Comparison of ENCODE assay signal across 21 mouse cellular contexts in genomic region chr6:82054854-82055253, GRCm38 (mm10). TPM values are rescaled to one million over a fixed set of nuclear protein-coding genes. Genes with fewer than 3 reads are reported as not detected.
DNase-seq lines count a peak whose midpoint lies in the region; ATAC-seq and TF ChIP-seq lines count a peak whose summit lies in the region.
"Had no signal": no experiment of that assay in that cellular context is flagged by ENCODE, and none has a peak within 500 bp of the region (broad histone marks: within the 10 kb centered on the region; RNA-seq: fewer than 3 reads in every experiment).

No protein-coding gene starts in this region.

- no peaks in the 10 kb centered on the region for H3K27me3 ChIP-seq in kidney, embryonic 15.5 days
- H3K27me3 ChIP-seq in kidney, embryonic 16.5 days (ENCODE audit: insufficient read depth, low read length), result no peaks in the 10 kb centered on the region
- no peaks in the 10 kb centered on the region for H3K27me3 ChIP-seq in lung, embryonic 14.5 days (ENCODE audit: insufficient read depth, low read length)
- no peaks in the 10 kb centered on the region for H3K27me3 ChIP-seq in stomach, postnatal 0 days (ENCODE audit: control insufficient read depth, insufficient read depth, low read length)
- H3K27me3 ChIP-seq in neural tube, embryonic 15.5 days (replicated peaks), result no peaks in the 10 kb centered on the region
- H3K27me3 ChIP-seq: forebrain, embryonic 15.5 days; neural tube, embryonic 13.5 days had no signal

- peaks cover 18% of the 10 kb centered on the region; the same call in 1 of the 2 replicates for H3K4me1 ChIP-seq in kidney, embryonic 15.5 days
- H3K4me1 ChIP-seq in kidney, embryonic 16.5 days (ENCODE audit: insufficient read depth, low read length), result peaks cover 18% of the 10 kb centered on the region; the same call in 1 of the 2 replicates
- H3K4me1 ChIP-seq in lung, embryonic 14.5 days (ENCODE audit: insufficient read depth), result no peaks in the 10 kb centered on the region
- H3K4me1 ChIP-seq in stomach, postnatal 0 days (replicated peaks; ENCODE audit: control insufficient read depth, insufficient read depth), result no peaks in the 10 kb centered on the region
- H3K4me1 ChIP-seq in neural tube, embryonic 15.5 days, result 0 out of 2 replicates have a peak, but pooled peaks cover 2% of the 10 kb centered on the region
- H3K4me1 ChIP-seq: forebrain, embryonic 15.5 days; heart, embryonic 12.5 days; neural tube, embryonic 13.5 days had no signal

- peak overlapping the region; percentile 9; the same call in 1 of the 2 replicates for H3K27ac ChIP-seq in kidney, embryonic 15.5 days
- H3K27ac ChIP-seq in kidney, embryonic 16.5 days (ENCODE audit: low read length), result no peak overlapping the region
- H3K27ac ChIP-seq in lung, embryonic 14.5 days (ENCODE audit: low read depth), result no peak overlapping the region
- H3K27ac ChIP-seq in stomach, postnatal 0 days (replicated peaks), result no peak overlapping the region
- H3K27ac ChIP-seq in neural tube, embryonic 15.5 days (replicated peaks), result no peak overlapping the region
- H3K27ac ChIP-seq: embryonic facial prominence, embryonic 10.5 days; forebrain, embryonic 15.5 days; neural tube, embryonic 13.5 days had no signal

- WGBS in kidney, embryonic 15.5 days, result 73% methylated on average over 7 of the region's 7 CpGs
- WGBS in kidney, embryonic 16.5 days, result 75% methylated on average over 7 of the region's 7 CpGs
- WGBS in lung, embryonic 14.5 days, result 70% methylated on average over 7 of the region's 7 CpGs
- 75% methylated on average over 7 of the region's 7 CpGs for WGBS in stomach, postnatal 0 days
- WGBS in neural tube, embryonic 15.5 days, result 82% methylated on average over 7 of the region's 7 CpGs

- no peaks in the 10 kb centered on the region for H3K9me3 ChIP-seq in kidney, embryonic 15.5 days (replicated peaks)
- H3K9me3 ChIP-seq in kidney, embryonic 16.5 days (ENCODE audit: low read length), result no peaks in the 10 kb centered on the region
- no peaks in the 10 kb centered on the region for H3K9me3 ChIP-seq in lung, embryonic 14.5 days (ENCODE audit: low read depth, low read length)
- H3K9me3 ChIP-seq in stomach, postnatal 0 days (ENCODE audit: control insufficient read depth, low read length), result no peaks in the 10 kb centered on the region
- H3K9me3 ChIP-seq in neural tube, embryonic 15.5 days (replicated peaks), result no peaks in the 10 kb centered on the region
- H3K9me3 ChIP-seq: embryonic facial prominence, embryonic 10.5 days; forebrain, embryonic 15.5 days; heart, embryonic 12.5 days; neural tube, embryonic 13.5 days had no signal

- no peak overlapping the region for H3K9ac ChIP-seq in kidney, embryonic 15.5 days
- no peak overlapping the region for H3K9ac ChIP-seq in kidney, embryonic 16.5 days (replicated peaks; ENCODE audit: low read length)
- no peak overlapping the region for H3K9ac ChIP-seq in lung, embryonic 14.5 days
- H3K9ac ChIP-seq in stomach, postnatal 0 days (ENCODE audit: low read length), result no peak overlapping the region
- no peak overlapping the region for H3K9ac ChIP-seq in neural tube, embryonic 15.5 days (replicated peaks)
- H3K9ac ChIP-seq: forebrain, embryonic 15.5 days; heart, embryonic 12.5 days; neural tube, embryonic 13.5 days had no signal

- ATAC-seq in kidney, embryonic 15.5 days (replicated peaks; ENCODE audit: low FRiP score), result no peak
- no peak for ATAC-seq in kidney, embryonic 16.5 days (ENCODE audit: low FRiP score, low TSS enrichment)
- ATAC-seq in lung, embryonic 14.5 days (ENCODE audit: insufficient read depth), result no peak
- ATAC-seq in stomach, postnatal 0 days (ENCODE audit: low FRiP score, low TSS enrichment), result no peak
- ATAC-seq in neural tube, embryonic 15.5 days (ENCODE audit: low FRiP score), result no peak
- ATAC-seq: forebrain, embryonic 15.5 days; hindbrain, embryonic 16.5 days had no signal

- DNase-seq in adrenal gland, postnatal 14 days, result peak; percentile 33
- DNase-seq in adrenal gland, adult 8-10 months, result no peak
- DNase-seq in lung, embryonic 14.5 days, result no peak
- no peak for DNase-seq in lung, postnatal 10 days
- DNase-seq in stomach, postnatal 0 days (ENCODE audit: low spot score), result no peak
- DNase-seq: cerebellum, adult 18-20 months; cerebellum, postnatal 36 days; heart, postnatal 36 days; kidney, adult 9 months; right cerebral cortex, postnatal 14 days; thymus, adult 18-20 months had no signal

- no peak overlapping the region for H3K4me3 ChIP-seq in kidney, embryonic 15.5 days (replicated peaks)
- no peak overlapping the region for H3K4me3 ChIP-seq in kidney, embryonic 16.5 days (ENCODE audit: low read length)
- H3K4me3 ChIP-seq in lung, embryonic 14.5 days (ENCODE audit: low read depth, low read length), result no peak overlapping the region
- no peak overlapping the region for H3K4me3 ChIP-seq in stomach, postnatal 0 days (ENCODE audit: low read depth, low read length)
- H3K4me3 ChIP-seq in neural tube, embryonic 15.5 days (replicated peaks), result no peak overlapping the region
- H3K4me3 ChIP-seq: embryonic facial prominence, embryonic 10.5 days; erythroblast, embryonic 14.5 days; forebrain, embryonic 15.5 days; heart, embryonic 12.5 days; neural tube, embryonic 13.5 days had no signal

- TF ChIP-seq EP300 in stomach, postnatal 0 days (optimal IDR thresholded peaks at IDR 0.05), result no peak

- TF ChIP-seq CTCF in lung, embryonic 14.5 days (IDR thresholded peaks at IDR 0.05; ENCODE audit: low read depth), result peak; percentile 47
- peak; percentile 54 for TF ChIP-seq CTCF in stomach, postnatal 0 days (IDR thresholded peaks at IDR 0.05; ENCODE audit: low read depth)

- peaks cover 4% of the 10 kb centered on the region; the same call in 1 of the 2 replicates for H3K36me3 ChIP-seq in kidney, embryonic 15.5 days
- peaks cover 9% of the 10 kb centered on the region; the same call in 1 of the 2 replicates for H3K36me3 ChIP-seq in kidney, embryonic 16.5 days (ENCODE audit: insufficient read depth, low read length)
- H3K36me3 ChIP-seq in lung, embryonic 14.5 days (ENCODE audit: insufficient read depth), result 0 out of 2 replicates have a peak, but pooled peaks cover 8% of the 10 kb centered on the region
- H3K36me3 ChIP-seq in stomach, postnatal 0 days (ENCODE audit: control insufficient read depth, insufficient read depth, low read length), result no peaks in the 10 kb centered on the region
- no peaks in the 10 kb centered on the region for H3K36me3 ChIP-seq in neural tube, embryonic 15.5 days
- H3K36me3 ChIP-seq: embryonic facial prominence, embryonic 10.5 days; forebrain, embryonic 15.5 days; heart, embryonic 12.5 days; neural tube, embryonic 13.5 days had no signal

- H3K4me2 ChIP-seq in kidney, embryonic 15.5 days, result no peak overlapping the region
- no peak overlapping the region for H3K4me2 ChIP-seq in kidney, embryonic 16.5 days (replicated peaks; ENCODE audit: low read depth, low read length)
- H3K4me2 ChIP-seq in lung, embryonic 14.5 days, result no peak overlapping the region
- H3K4me2 ChIP-seq in stomach, postnatal 0 days (replicated peaks; ENCODE audit: low read depth), result no peak overlapping the region
- no peak overlapping the region for H3K4me2 ChIP-seq in neural tube, embryonic 15.5 days
- H3K4me2 ChIP-seq: forebrain, embryonic 15.5 days; heart, embryonic 12.5 days; neural tube, embryonic 13.5 days had no signal

RNA-seq across cellular contexts. Expression of gene Eva1a, which starts 14.0 kb away (rescaled TPM):
- total RNA-seq in adrenal gland, postnatal 14 days (2021), result 3.1 and 6.9 TPM in 2 replicates
- total RNA-seq in adrenal gland, adult 8-10 months (2022), result 1 to 10 TPM; 1.2 to 6.2 (median 3.8) TPM
- polyA plus RNA-seq in kidney, embryonic 15.5 days (2015; fragmentation: Nextera tagmentation; extraction: Ambion mirVana), result 42.5 and 42.8 TPM in 2 replicates
- 49.7 TPM in 2 replicates for polyA plus RNA-seq in kidney, embryonic 16.5 days (2015; fragmentation: Nextera tagmentation; extraction: Ambion mirVana)
- polyA plus RNA-seq in lung, embryonic 14.5 days (2014; fragmentation: Nextera tagmentation; extraction: Ambion mirVana), result 46.5 and 53.7 TPM in 2 replicates
- polyA plus RNA-seq in stomach, postnatal 0 days (2015; fragmentation: Nextera tagmentation; extraction: Ambion mirVana), result 13.5 and 15.4 TPM in 2 replicates
- polyA plus RNA-seq in neural tube, embryonic 15.5 days (2015; fragmentation: Nextera tagmentation; extraction: Ambion mirVana), result 0.79 and 3.4 TPM in 2 replicates
- total RNA-seq: megakaryocyte-erythroid progenitor cell, adult 5-6 weeks had no signal
